Mouse (Mus musculus): Measurements from ENCODE around the gene Nxnl1. TPM values are rescaled to one million over a fixed set of nuclear protein-coding genes. Genes with fewer than 3 reads are reported as not detected.
"Not testable (repeated sequence)": the region's sequence is repeated elsewhere in the genome, so short reads cannot be mapped to it uniquely, and the experiment has no call there.

Gene Nxnl1
- total and polyA plus RNA-seq, 3 experiments = 0.04 TPM; not detected in 2

GRCm38 (mm10) chr8:71530735-71531467 lies 35.5 kb downstream of the Nxnl1 start:
- H3K4me3 ChIP-seq (replicated peaks in 1 of 3; ENCODE audit: low read depth in 2 of 3, low read length in 2 of 3, poor library complexity in 1 of 3); H3K27me3 ChIP-seq (replicated peaks); H3K79me2 ChIP-seq (replicated peaks; ENCODE audit: control insufficient read depth, extremely low read depth, insufficient read depth, poor library complexity, severe bottlenecking); H3K4me2 ChIP-seq (ENCODE audit: insufficient read depth, low read depth, poor library complexity, severe bottlenecking); in situ Hi-C loops (cut with MboI; ENCODE audit: low pct_ligation_motif_present, low pct_unique_long_range_greater_than_20kb, low sequenced_read_pairs); H3K9me3 ChIP-seq (replicated peaks; ENCODE audit: low read length); dilution Hi-C loops (cut with MboI; ENCODE audit: extremely low pct_ligation_motif_present, extremely low pct_unique_long_range_greater_than_20kb, low sequenced_read_pairs): not testable (repeated sequence)
- H3K36me3 ChIP-seq (replicated peaks in 1 of 2; ENCODE audit: control insufficient read depth in 1 of 2, insufficient read depth in 1 of 2, low read length in 1 of 2) = peaks cover 5 to 15% of the 10 kb centered on the region in 2 experiments
- peak; percentile 84 for DNase-seq (ENCODE audit: extremely low read depth)
- TF ChIP-seq RAD21 (IDR thresholded peaks at IDR 0.05; ENCODE audit: low read depth, low read length) (peak; percentile 3), IRF4 (IDR thresholded peaks at IDR 0.05; ENCODE audit: low read depth, low read length) (peak; percentile 38), CHD1 (IDR thresholded peaks at IDR 0.05; ENCODE audit: low read depth, low read length) (peak; percentile 93; the same call in 1 of the 2 replicates), SIN3A (IDR thresholded peaks at IDR 0.05; ENCODE audit: low read length) (peak; percentile 35; the same call in 1 of the 2 replicates), E2F4 (IDR thresholded peaks at IDR 0.05; ENCODE audit: insufficient replicate concordance, low read depth, low read length) (0 out of 2 replicates have a peak, but pooled peaks have one; percentile 9), POLR2A (IDR thresholded peaks at IDR 0.05; ENCODE audit: low read depth, low read length) (peak; percentile 53; the same call in 1 of the 2 replicates), NELFE (IDR thresholded peaks at IDR 0.05; ENCODE audit: low read depth, low read length) (peak; percentile 36), CTCF (conservative IDR thresholded peaks at IDR 0.05 in 1 of 2, IDR thresholded peaks at IDR 0.05 in 1 of 2; ENCODE audit: low read depth in 2 of 2, low read length in 2 of 2) (peak; percentile 34 to 73; a peak in 3 of 4 replicates), TCF12 (IDR thresholded peaks at IDR 0.05; ENCODE audit: low read depth, low read length) (peak; percentile 32; the same call in 1 of the 2 replicates), MAX (IDR thresholded peaks at IDR 0.05; ENCODE audit: low read length) (peak; percentile 80), HCFC1 (IDR thresholded peaks at IDR 0.05; ENCODE audit: low read depth, low read length) (peak; percentile 27; the same call in 1 of the 2 replicates), MYC (IDR thresholded peaks at IDR 0.05; ENCODE audit: low read depth, low read length) (peak; percentile 39; the same call in 1 of the 2 replicates), SMC3 (IDR thresholded peaks at IDR 0.05; ENCODE audit: low read depth, low read length) (peak; percentile 33; the same call in 1 of the 2 replicates), EP300 (IDR thresholded peaks at IDR 0.05; ENCODE audit: low read length) (peak; percentile 48; the same call in 1 of the 2 replicates), JUND (conservative IDR thresholded peaks at IDR 0.05; ENCODE audit: low read depth, low read length) (0 out of 2 replicates have a peak, but pooled peaks have one; percentile 16)
- H3K4me1 ChIP-seq (ENCODE audit: control insufficient read depth in 1 of 2, insufficient read depth in 2 of 2) = peaks cover 38 to 82% of the 10 kb centered on the region in 2 experiments
- H3K27ac ChIP-seq (ENCODE audit: insufficient read depth, low read depth) = peak overlapping the region; percentile 90
- peak overlapping the region; percentile 23; the same call in 1 of the 2 replicates for H3K9ac ChIP-seq (ENCODE audit: insufficient read depth, low read depth)

- in situ Hi-C loops (cut with MboI; ENCODE audit: low pct_ligation_motif_present, low pct_unique_long_range_greater_than_20kb, low sequenced_read_pairs) = no loop called here
- H3K4me3 ChIP-seq (replicated peaks in 1 of 3; ENCODE audit: low read depth in 2 of 3, low read length in 2 of 3, poor library complexity in 1 of 3) = no peak overlapping the region
- H3K9me3 ChIP-seq (replicated peaks; ENCODE audit: low read length) = no peaks in the 10 kb centered on the region
- no peak for DNase-seq (ENCODE audit: extremely low read depth)
- no peaks in the 10 kb centered on the region for H3K79me2 ChIP-seq (replicated peaks; ENCODE audit: control insufficient read depth, extremely low read depth, insufficient read depth, poor library complexity, severe bottlenecking)
- H3K9ac ChIP-seq (ENCODE audit: insufficient read depth, low read depth) = no peak overlapping the region
- H3K4me2 ChIP-seq (ENCODE audit: insufficient read depth, low read depth, poor library complexity, severe bottlenecking) = no peak overlapping the region
- TF ChIP-seq MAFK (IDR thresholded peaks at IDR 0.05; ENCODE audit: insufficient replicate concordance, low read length) = no peak
- TF ChIP-seq MXI1 (IDR thresholded peaks at IDR 0.05; ENCODE audit: low read depth, low read length) = no peak
- no peak for TF ChIP-seq CTCF (conservative IDR thresholded peaks at IDR 0.05 in 1 of 2, IDR thresholded peaks at IDR 0.05 in 1 of 2; ENCODE audit: low read depth in 2 of 2, low read length in 2 of 2)
- TF ChIP-seq TBP (conservative IDR thresholded peaks at IDR 0.05; ENCODE audit: low read depth, low read length) = no peak
- TF ChIP-seq SIN3A (IDR thresholded peaks at IDR 0.05; ENCODE audit: low read length) = no peak
- dilution Hi-C loops (cut with MboI; ENCODE audit: extremely low pct_ligation_motif_present, extremely low pct_unique_long_range_greater_than_20kb, low sequenced_read_pairs) = no loop called here
- H3K27me3 ChIP-seq (replicated peaks) = no peaks in the 10 kb centered on the region
- no peaks in the 10 kb centered on the region for H3K36me3 ChIP-seq (replicated peaks in 1 of 2; ENCODE audit: control insufficient read depth in 1 of 2, insufficient read depth in 1 of 2, low read length in 1 of 2)
- H3K27ac ChIP-seq (ENCODE audit: insufficient read depth, low read depth) = peak overlapping the region; percentile 5; the same call in 1 of the 2 replicates
- peaks cover 32 to 60% of the 10 kb centered on the region in 2 experiments for H3K4me1 ChIP-seq (ENCODE audit: control insufficient read depth in 1 of 2, insufficient read depth in 2 of 2)
Observed at GRCm38 (mm10) chr8:71528362-71529073, 37.9 kb downstream of the Nxnl1 start.
